Mouse (Mus musculus) right cerebral cortex, postnatal 10 days (tissue): ENCODE data around the gene Trove2.
"Not testable (repeated sequence)": the region's sequence is repeated elsewhere in the genome, so short reads cannot be mapped to it uniquely, and the experiment has no call there.

Source experiments
- DNase-seq, 2 experiments: peaks; one replicate each; pipeline ENCODE4 v3.0.0; 2021; ENCODE audit warnings: low spot score in 2 of 2

The Trove2 gene

DNA sequence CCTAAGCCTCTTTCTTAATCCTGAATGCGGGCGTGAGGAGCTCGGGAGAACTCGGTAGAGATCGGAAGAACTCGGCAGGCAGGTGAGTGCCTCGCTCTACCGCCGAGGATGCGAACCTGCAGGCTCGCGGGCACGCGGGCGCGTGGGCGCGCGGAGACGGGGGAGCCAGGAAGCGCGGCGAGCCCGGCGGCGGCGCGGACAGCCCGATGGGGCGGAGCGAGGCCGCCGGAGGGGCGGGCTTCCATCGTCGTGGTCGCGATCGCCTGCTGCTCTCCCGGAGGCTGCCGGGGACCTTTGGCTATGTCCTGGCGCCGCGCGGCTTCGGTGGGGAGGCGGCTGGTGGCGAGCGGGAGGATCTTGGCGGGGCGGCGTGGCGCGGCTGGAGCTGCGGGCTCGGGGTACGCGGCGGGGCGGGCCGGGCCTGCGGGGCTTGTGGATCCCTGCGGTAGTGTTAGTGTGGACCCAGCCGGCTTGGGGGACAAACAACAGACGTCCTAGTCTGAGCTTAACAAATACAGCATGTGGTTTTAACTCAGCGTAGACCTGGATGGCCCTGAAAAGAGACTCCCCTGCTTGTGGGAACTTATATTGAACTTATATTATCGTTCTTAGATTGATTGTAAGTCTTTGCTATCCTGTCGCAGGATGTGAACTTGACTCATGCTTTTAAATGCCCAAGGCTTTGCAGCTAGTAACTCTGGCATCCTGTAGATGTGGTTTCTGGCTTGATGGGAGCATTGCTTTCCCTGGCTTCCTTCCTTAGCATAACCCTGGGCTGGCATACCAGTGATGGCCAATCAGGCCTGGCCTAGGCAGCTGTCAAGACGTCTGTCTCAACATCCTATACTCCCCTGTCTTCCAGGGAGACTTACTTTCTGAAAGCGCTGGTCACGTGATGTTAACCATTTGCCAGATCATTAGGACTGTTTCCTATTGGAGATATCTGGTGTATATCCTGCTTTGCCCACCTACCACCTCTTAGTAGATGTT lies 37.2 kb downstream of the Trove2 start:
- peak; percentile 93 to 94 for DNase-seq

DNA sequence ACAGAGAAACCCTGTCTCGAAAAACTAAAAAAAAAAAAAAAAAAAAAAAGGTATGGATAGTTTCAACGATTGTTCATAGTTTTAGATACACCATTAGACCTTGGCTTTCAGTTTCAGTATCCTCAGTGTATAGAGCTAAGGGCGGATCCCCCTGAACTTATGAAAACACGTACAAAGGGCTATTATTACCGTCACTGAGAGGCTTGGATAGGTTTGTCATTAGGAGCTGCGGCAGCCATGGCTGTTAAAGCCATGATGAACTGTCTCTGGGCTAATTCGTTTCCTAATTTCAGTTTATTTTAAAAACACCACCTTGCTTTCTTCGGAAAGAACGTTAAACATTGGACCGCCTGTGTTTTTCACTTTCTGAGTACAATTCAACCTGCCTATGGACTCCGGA lies 38.1 kb downstream of the Trove2 start:
- DNase-seq: no peak

DNA sequence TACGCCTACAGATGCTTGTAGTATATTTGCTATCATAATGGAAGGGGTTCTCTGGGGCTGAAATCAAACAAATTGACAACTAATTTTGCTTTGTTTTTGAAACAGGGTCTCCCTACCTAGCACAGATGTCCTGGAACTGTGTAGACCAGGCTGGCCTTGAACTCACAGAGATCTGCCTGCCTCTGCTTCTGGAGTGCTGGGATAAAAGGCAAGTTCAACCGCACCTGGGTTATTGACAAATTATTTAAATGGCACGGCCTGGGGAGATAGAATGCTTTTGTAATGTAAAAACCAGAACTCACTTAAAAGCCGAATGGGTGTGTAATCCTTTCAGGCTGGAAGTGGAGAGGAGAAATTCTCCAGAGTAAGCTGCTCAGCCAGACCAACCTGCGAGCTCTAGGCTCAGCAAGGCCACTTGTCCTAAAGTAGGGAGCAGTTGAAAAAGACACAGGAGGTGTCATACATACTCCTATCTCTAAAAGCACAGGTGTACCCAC lies 42.9 kb downstream of the Trove2 start:
- DNase-seq: no peak

DNA sequence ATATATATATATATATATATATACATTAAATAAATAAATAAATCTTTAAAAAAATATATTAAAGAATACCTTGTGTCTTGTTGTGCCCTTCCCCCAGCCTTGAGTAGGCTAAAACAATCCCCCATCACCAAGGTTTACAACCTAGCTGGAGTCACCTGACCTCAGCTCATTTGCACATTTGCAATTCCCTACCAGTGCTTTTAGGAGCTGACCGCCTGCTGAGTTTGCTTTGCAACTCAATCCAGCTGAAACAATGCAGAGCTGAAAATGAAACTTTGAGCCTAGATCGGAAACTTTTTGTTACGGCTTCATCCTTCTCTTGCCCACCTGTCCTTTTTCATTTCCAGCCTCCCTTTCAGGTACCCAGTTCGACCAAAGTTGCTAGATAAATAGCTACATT lies 45.2 kb downstream of the Trove2 start:
- no peak for DNase-seq

DNA sequence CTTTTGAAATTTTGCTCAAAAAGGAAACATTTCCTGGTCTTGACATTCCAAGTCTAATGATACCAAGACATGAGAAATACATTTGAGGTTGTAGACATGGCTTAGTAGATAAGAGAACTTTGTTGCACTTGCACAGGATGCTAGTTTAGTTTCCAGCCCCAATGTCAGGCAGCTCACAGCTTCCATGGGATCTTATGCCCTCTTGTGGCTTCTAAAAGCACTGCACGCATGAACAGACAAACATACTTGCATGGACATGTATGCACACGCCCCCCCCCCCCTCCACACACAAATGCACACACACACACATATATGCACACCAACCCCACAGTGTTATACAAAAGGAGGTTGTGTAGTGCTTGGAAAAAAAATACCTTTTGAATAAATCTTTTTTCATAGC lies 46.0 kb downstream of the Trove2 start:
- DNase-seq: no peak

DNA sequence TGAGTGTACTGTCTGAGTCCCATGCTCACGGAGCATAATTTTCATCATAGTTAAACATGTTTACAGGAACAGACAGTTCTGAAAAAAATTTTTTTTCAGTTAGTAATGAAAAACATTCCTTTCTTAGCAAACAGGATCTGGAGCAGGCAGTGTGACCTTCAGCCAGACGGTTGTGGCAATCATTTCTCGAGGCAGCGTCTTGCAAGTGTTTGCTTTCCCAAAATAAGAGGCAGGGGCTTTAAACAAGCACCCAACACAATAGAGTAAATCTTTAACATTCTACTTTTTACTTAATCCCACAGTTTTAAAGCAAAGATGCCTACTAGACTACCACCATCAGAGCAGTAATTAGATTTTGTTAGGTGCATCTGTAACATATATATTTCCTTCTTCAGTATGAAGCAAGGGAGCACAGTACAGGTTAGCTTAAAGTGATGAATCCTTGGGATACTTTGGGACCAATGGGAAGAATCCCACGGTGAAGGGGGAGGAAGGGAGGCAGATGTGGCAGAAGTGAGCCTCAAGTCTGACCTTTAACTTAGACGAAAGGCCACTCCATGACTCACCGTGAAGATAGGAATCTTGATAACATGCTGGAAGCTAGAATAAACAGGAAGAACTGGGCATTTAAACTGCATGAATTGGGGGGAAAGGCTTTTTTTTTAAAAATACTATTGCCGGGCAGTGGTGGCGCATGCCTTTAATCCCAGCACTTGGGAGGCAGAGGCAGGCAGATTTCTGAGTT lies 49.0 kb downstream of the Trove2 start:
- no peak for DNase-seq

DNA sequence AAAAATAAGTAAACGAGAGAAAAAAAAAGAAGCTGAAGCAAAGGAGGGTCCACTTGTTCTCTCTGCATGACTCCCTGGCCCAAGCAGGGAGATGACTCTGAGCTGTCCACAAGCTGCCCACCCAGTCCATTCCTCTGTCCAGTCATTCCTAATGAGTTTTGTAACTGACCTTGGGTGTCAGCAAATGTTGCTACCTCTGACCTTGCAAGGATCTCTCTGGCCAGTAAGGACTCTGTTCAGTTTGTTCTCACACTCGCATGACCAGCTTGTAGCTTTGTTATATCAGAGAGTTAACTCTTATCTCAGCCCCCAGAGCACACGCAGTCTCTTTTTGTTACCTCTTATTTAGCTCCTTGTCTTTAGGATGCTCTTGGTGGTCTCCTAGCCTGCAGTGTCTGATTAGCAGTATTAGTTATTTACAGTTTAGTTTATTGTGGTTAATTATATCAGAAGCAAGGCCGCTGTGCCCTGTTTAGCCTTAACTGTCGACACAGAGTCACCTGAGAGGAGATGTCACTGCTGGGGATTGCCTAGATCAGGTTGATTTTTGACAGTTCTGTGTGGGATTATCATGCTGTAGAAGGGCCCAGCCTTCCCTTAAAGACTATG lies 52.3 kb downstream of the Trove2 start:
- DNase-seq: no peak

DNA sequence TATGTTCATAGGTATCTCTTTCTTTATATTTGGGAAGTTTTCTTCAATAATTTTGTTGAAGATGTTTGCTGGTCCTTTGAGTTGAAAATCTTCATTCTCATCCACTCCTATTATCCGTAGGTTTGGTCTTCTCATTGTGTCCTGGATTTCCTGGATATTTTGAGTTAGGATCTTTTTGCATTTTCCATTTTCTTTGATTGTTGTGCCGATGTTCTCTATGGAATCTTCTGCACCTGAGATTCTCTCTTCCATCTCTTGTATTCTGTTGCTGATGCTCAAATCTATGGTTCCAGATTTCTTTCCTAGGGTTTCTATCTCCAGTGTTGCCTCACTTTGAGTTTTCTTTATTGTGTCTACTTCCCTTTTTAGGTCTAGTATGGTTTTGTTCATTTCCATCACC lies 60.8 kb downstream of the Trove2 start, which contains the start of gene Glrx2:
TSS of gene Glrx2 (plus strand) at position 301 of the 400 bp plus-strand sequence.
- DNase-seq: not testable (repeated sequence)

DNA sequence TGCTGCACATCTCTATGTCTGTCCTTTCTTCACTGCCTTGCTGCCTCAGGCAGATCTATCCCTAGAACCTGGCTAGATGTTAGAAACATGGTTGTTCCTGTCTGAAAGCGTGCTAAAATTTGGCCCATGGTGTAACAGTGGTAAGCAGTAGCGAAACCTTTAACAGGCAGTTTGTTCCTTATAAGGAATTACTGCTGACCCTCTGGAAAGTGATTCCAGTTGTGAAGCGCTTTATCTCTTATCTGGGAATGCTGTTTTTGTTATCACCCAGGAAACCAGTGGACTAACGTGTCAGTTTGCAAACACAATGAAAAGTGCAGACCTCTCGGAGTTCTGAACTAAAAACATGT lies 66.3 kb downstream of the Trove2 start:
- no peak for DNase-seq

DNA sequence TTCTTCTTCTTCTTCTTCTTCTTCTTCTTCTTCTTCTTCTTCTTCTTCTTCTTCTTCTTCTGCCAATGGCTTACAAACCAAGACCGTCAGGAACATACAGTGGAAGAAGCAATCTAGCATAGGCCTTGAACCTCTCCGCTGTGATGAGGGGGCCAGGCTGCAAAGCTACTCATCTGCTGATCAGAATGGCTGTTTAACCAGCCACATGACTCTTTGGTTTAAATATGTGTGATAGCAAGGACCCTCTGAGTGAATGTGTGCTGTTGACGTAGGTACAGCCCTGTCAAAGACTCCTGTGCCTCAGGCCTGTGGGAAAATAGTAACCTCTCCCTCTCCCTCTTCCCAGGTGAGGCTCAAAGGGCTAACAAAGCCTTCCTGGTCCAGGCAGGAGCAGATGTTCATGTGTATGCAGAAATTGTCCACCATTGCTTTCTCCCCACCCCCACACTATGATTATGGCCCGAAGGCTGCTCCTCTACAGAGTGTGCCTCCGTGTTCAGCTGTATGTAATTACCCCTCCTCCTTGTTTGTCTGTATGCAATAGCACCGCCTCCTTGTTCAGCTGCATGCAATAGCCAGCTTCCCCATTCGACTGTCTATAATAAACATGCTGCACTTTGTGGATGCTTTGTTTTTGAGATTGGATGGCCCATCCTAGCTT lies 66.8 kb downstream of the Trove2 start:
- no peak for DNase-seq

DNA sequence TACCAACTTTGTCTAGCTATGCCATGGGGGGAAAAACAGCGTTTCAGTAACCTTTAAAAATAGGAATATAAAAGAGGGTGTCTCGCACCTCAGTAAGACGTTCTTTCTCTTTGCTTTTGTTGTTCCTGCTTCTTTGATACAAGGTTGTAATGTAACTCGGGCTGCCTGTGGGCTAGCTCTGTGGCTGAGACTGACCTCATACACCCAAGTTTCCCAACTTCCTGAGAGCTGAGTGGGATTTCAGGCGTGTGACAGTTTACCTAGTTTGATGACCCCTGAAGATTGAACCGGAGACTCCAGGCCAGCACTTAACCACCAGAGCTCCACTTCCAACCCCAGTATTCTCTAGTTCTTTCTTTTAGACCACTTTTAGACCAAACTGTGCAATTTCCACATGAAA lies 68.5 kb downstream of the Trove2 start:
- no peak for DNase-seq

DNA sequence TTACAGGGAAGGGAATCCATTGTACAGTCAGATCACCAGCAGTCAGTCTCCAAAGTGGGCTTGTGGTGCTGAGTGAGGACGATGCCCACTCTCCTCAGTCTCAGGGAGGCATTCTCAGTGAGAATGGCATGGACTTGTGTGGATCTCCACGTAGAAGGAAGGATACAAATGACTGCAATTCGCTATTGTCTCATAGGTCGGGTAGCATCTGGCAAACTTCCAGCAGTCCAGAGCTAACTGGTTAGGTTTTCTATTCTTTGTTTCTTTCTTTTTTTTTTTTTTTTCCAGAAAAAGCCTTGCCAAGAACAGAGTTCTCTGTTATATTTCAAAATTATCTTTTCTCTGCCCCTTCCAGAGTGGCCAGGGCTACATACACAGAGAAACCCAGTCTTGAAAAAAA lies 69.9 kb downstream of the Trove2 start:
- no peak for DNase-seq

DNA sequence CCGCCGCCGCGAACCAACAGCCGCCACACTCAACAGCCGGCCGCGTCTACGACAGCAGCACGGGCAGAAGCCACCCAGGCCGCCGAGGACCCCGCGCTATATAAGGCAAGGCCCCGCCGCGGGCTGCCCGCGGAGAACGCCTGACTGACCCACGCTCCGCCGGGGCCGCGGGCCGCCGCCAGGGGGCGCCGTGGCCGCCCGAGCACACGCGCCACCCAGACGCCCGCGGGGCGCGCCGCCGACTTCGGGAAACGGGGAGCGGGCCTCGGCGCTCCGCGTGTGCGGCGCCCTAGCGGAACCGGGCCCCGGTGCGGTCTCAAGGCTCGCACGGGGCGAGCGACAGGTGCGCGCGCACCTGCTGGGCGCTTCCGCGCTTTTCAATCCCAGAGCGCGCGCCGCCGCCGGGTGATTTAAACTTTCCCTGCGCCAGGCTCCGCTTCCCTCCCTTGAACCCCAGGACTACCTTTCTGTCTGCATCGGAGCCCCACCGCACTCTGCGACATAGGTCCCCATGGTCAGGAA lies 74.1 kb downstream of the Trove2 start, which contains the start of gene Cdc73:
TSS of gene Cdc73 (minus strand) at position 153 of the 522 bp plus-strand sequence.
- DNase-seq: peak; percentile 93

DNA sequence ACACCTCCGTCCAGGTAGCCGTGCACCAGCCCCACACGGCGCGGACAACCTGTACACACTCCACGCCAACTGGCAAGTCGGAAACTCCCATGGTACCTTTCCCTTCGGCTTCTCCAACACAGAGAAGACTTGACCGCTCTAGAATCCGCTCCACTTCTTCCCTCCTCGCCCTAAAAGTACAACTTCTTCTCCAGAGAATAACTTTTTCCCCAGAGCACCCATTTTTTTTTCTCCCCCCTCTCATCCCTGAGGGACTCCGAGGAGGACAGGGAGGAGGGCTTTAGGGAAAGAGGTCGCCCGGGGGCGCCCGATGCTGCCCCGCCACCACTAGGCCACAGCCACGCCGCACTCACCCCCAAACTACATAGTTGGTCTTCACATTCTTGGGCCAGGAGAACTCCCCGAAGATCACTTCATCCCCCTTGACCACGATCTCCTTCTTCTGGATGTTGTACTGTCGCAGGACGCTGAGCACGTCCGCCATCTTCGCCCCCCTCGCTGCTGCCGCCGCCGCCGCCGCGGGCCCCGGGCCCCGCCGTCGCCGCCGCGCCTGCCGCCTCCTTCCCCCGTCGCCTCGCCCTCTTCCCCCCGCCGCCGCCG lies 74.6 kb downstream of the Trove2 start:
- DNase-seq: peak in 1 of 2 experiments; percentile 37

DNA sequence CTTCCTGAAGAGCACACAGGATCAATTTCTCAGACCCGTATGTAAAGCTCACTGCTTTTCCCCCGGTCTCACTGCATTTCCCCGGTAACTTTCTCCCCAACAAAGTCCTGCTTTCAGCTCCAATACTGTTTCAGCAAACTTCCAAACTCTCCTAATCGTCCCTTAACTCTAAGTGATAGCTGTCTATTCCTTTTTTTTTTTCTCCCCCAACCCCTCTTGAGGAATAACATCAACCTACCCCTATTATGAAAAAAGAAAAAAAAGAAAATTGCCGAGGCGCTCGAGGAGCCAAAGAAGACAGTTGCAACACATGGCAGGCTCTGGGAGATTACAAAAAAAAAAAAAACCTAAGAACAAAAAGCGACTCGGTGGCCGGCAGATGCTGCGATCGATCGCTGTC lies 75.1 kb downstream of the Trove2 start:
- no peak for DNase-seq
